Mouse (Mus musculus) neural tube, embryonic 13.5 days (tissue): ENCODE results near the gene Isg20l2. TPM values are rescaled to one million over a fixed set of nuclear protein-coding genes. Genes with fewer than 3 reads are reported as not detected.
"Not testable (repeated sequence)": the region's sequence is repeated elsewhere in the genome, so short reads cannot be mapped to it uniquely, and the experiment has no call there.

Experiments
- ATAC-seq: fragments of 200-750 bp; cut with Nextera tagmentation; 2 replicates; pipeline ENCODE4 v1.8.0; 2017; ENCODE audit warnings: low read depth, mild to moderate bottlenecking, moderate TSS enrichment, moderate library complexity
- H3K27ac ChIP-seq: fragments of 300-500 bp; sonication (generic); replicated peaks from 2 replicates; pipeline ENCODE4 v1.5.1; 2015; ENCODE audit warnings: moderate library complexity, mild to moderate bottlenecking, inconsistent platforms
- H3K27me3 ChIP-seq: fragments of 300-500 bp; sonication (generic); 2 replicates; pipeline ENCODE4 v1.6.1; 2015; ENCODE audit warnings: mild to moderate bottlenecking, inconsistent platforms
- H3K36me3 ChIP-seq: fragments of 300-500 bp; sonication (generic); 2 replicates; pipeline ENCODE4 v1.6.1; 2015; ENCODE audit warnings: mild to moderate bottlenecking, inconsistent platforms
- H3K4me1 ChIP-seq: fragments of 300-500 bp; sonication (generic); replicated peaks from 2 replicates; pipeline ENCODE4 v1.6.1; 2015; ENCODE audit warnings: inconsistent platforms
- H3K4me2 ChIP-seq: fragments of 300-500 bp; sonication (generic); 2 replicates; pipeline ENCODE4 v1.6.1; 2015; ENCODE audit warnings: inconsistent platforms, mild to moderate bottlenecking, moderate library complexity
- H3K4me3 ChIP-seq: fragments of 300-500 bp; sonication (generic); 2 replicates; pipeline ENCODE4 v1.5.1; 2015; ENCODE audit warnings: mild to moderate bottlenecking, inconsistent platforms
- H3K9ac ChIP-seq: fragments of 300-500 bp; sonication (generic); 2 replicates; pipeline ENCODE4 v1.6.1; 2015; ENCODE audit warnings: moderate library complexity, mild to moderate bottlenecking, inconsistent platforms
- H3K9me3 ChIP-seq: fragments of 300-500 bp; sonication (generic); 2 replicates; pipeline ENCODE4 v1.6.1; 2016; ENCODE audit warnings: inconsistent platforms
- WGBS: fragments of 180-500 bp; shearing (Covaris S2); methylation state at CpG from one replicate; pipeline ENCODE4 v1.1.7; 2015; 5-methylcytosine and 5-hydroxymethylcytosine counted together
- polyA plus RNA-seq: library from polyadenylated mRNA; unstranded; fragments of >200 nt; fragmentation: Nextera tagmentation; extraction: Ambion mirVana; gene quantifications from 2 replicates; pipeline ENCODE4 v1.2.1, GENCODE M21; 2015

The Isg20l2 gene
- polyA plus RNA-seq: 36.2 and 41.4 TPM in 2 replicates

- no peaks in the 10 kb centered on the region for H3K27me3 ChIP-seq
- H3K4me1 ChIP-seq: peaks cover 52% of the 10 kb centered on the region
- ATAC-seq: peak; percentile 96
- H3K36me3 ChIP-seq: peaks cover 54% of the 10 kb centered on the region
- peak within 1 kb of the TSS; percentile 92 for H3K27ac ChIP-seq
- peak within 1 kb of the TSS; percentile 86 for H3K4me3 ChIP-seq
- WGBS: 2% methylated on average over 76 of the region's 78 CpGs
- no peaks in the 10 kb centered on the region for H3K9me3 ChIP-seq
- peak within 1 kb of the TSS; percentile 92 for H3K9ac ChIP-seq
- peak within 1 kb of the TSS; percentile 80 for H3K4me2 ChIP-seq
Measured at GRCm38 (mm10) chr3:87930078-87930795, at the start of gene Isg20l2, which contains the start of gene Rrnad1. Gene Isg20l2, plus strand, starts transcription at chr3:87930314. Gene Rrnad1, minus strand, starts transcription at chr3:87930717.

- Histone ChIP-seq H3K4me3 (peak overlapping the region; percentile 99), H3K4me1 (peaks cover 22% of the 10 kb centered on the region), H3K9me3 (no peaks in the 10 kb centered on the region), H3K4me2 (peak overlapping the region; percentile 98), H3K27me3 (no peaks in the 10 kb centered on the region), H3K9ac (peak overlapping the region; percentile 97), H3K27ac (no peak overlapping the region), H3K36me3 (peaks cover 16% of the 10 kb centered on the region)
- 5% methylated on average over 3 of the region's 3 CpGs for WGBS
- ATAC-seq: no peak
Measured at GRCm38 (mm10) chr3:87884291-87884690, 45.8 kb upstream of the Isg20l2 start.

GRCm38 (mm10) chr3:87884708-87885251 is 45.3 kb upstream of the Isg20l2 start:
- Histone ChIP-seq H3K4me2 (peak overlapping the region; percentile 98), H3K27me3 (no peaks in the 10 kb centered on the region), H3K9me3 (no peaks in the 10 kb centered on the region), H3K4me3 (peak overlapping the region; percentile 99), H3K4me1 (peaks cover 22% of the 10 kb centered on the region), H3K36me3 (peaks cover 13% of the 10 kb centered on the region), H3K9ac (peak overlapping the region; percentile 97), H3K27ac (peak overlapping the region; percentile 89)
- under 1% methylated on average over 22 of the region's 28 CpGs for WGBS
- peak; percentile 17 for ATAC-seq

- H3K4me2 ChIP-seq: peak within 1 kb of the TSS; percentile 98
- H3K27ac ChIP-seq: peak within 1 kb of the TSS; percentile 89
- peak within 1 kb of the TSS; percentile 97 for H3K9ac ChIP-seq
- 1% methylated on average over 33 of the region's 33 CpGs for WGBS
- peak; percentile 98 for ATAC-seq
- peaks cover 7% of the 10 kb centered on the region for H3K36me3 ChIP-seq
- H3K27me3 ChIP-seq: no peaks in the 10 kb centered on the region
- H3K4me1 ChIP-seq: peaks cover 22% of the 10 kb centered on the region
- peak within 1 kb of the TSS; percentile 99 for H3K4me3 ChIP-seq
- H3K9me3 ChIP-seq: no peaks in the 10 kb centered on the region
Measured at GRCm38 (mm10) chr3:87885281-87886003, 44.7 kb upstream of the Isg20l2 start, which contains the start of gene Prcc. Gene Prcc, minus strand, starts transcription at chr3:87885608.

- 20% methylated on average over 10 of the region's 10 CpGs for WGBS
- Histone ChIP-seq H3K4me2 (peak overlapping the region; percentile 51), H3K4me3 (peak overlapping the region; percentile 99), H3K9ac (peak overlapping the region; percentile 64), H3K4me1 (peaks cover 22% of the 10 kb centered on the region), H3K27me3 (no peaks in the 10 kb centered on the region), H3K36me3 (0 out of 2 replicates have a peak, but pooled peaks cover 3% of the 10 kb centered on the region), H3K27ac (no peak overlapping the region), H3K9me3 (no peaks in the 10 kb centered on the region)
- peak; percentile 29; the same call in 1 of the 2 replicates for ATAC-seq
Measured at GRCm38 (mm10) chr3:87886004-87886365, 44.1 kb upstream of the Isg20l2 start.

- no peaks in the 10 kb centered on the region for H3K9me3 ChIP-seq
- no peak overlapping the region for H3K9ac ChIP-seq
- 0 out of 2 replicates have a peak, but pooled peaks cover 3% of the 10 kb centered on the region for H3K36me3 ChIP-seq
- peaks cover 22% of the 10 kb centered on the region for H3K4me1 ChIP-seq
- no peaks in the 10 kb centered on the region for H3K27me3 ChIP-seq
- H3K27ac ChIP-seq: no peak overlapping the region
- 86% methylated on average over 6 of the region's 6 CpGs for WGBS
- H3K4me2 ChIP-seq: peak overlapping the region; percentile 51
- ATAC-seq: 0 out of 2 replicates have a peak, but pooled peaks have one; percentile 1
- H3K4me3 ChIP-seq: peak overlapping the region; percentile 99
Measured at GRCm38 (mm10) chr3:87886416-87886815, 43.7 kb upstream of the Isg20l2 start.

- H3K9ac ChIP-seq, H3K27ac ChIP-seq, H3K36me3 ChIP-seq, ATAC-seq, H3K4me3 ChIP-seq, H3K4me2 ChIP-seq, H3K9me3 ChIP-seq, H3K27me3 ChIP-seq: not testable (repeated sequence)
- 80% methylated on average over 4 of the region's 4 CpGs for WGBS
- peaks cover 20% of the 10 kb centered on the region for H3K4me1 ChIP-seq
Measured at GRCm38 (mm10) chr3:87887400-87887799, 42.7 kb upstream of the Isg20l2 start.

- Histone ChIP-seq H3K4me3 (no peak overlapping the region), H3K36me3 (no peaks in the 10 kb centered on the region), H3K4me2 (no peak overlapping the region), H3K4me1 (no peaks in the 10 kb centered on the region), H3K9me3 (no peaks in the 10 kb centered on the region), H3K27me3 (no peaks in the 10 kb centered on the region), H3K27ac (no peak overlapping the region), H3K9ac (no peak overlapping the region)
- 58% methylated on average over 3 of the region's 3 CpGs for WGBS
- no peak for ATAC-seq
Measured at GRCm38 (mm10) chr3:87891481-87891880, 38.6 kb upstream of the Isg20l2 start.

- WGBS: 79% methylated on average over 3 of the region's 3 CpGs
- Histone ChIP-seq H3K9ac (no peak overlapping the region), H3K9me3 (no peaks in the 10 kb centered on the region), H3K27ac (no peak overlapping the region), H3K4me1 (no peaks in the 10 kb centered on the region), H3K36me3 (no peaks in the 10 kb centered on the region), H3K27me3 (no peaks in the 10 kb centered on the region), H3K4me2 (no peak overlapping the region), H3K4me3 (no peak overlapping the region)
- ATAC-seq: no peak
Measured at GRCm38 (mm10) chr3:87893367-87893905, 36.7 kb upstream of the Isg20l2 start.

GRCm38 (mm10) chr3:87899266-87899665 is 30.8 kb upstream of the Isg20l2 start:
- Histone ChIP-seq H3K9me3 (no peaks in the 10 kb centered on the region), H3K9ac (no peak overlapping the region), H3K4me2 (no peak overlapping the region), H3K4me3 (no peak overlapping the region), H3K36me3 (no peaks in the 10 kb centered on the region), H3K27ac (no peak overlapping the region), H3K27me3 (no peaks in the 10 kb centered on the region), H3K4me1 (no peaks in the 10 kb centered on the region)
- 67% methylated on average over 3 of the region's 3 CpGs for WGBS
- ATAC-seq: no peak

GRCm38 (mm10) chr3:87899776-87900175 is 30.3 kb upstream of the Isg20l2 start:
- no peak overlapping the region for H3K4me3 ChIP-seq
- no peak overlapping the region for H3K27ac ChIP-seq
- H3K36me3 ChIP-seq: no peaks in the 10 kb centered on the region
- H3K4me1 ChIP-seq: no peaks in the 10 kb centered on the region
- no peaks in the 10 kb centered on the region for H3K27me3 ChIP-seq
- WGBS: 81% methylated on average over 3 of the region's 3 CpGs
- no peak for ATAC-seq
- H3K9ac ChIP-seq: no peak overlapping the region
- no peak overlapping the region for H3K4me2 ChIP-seq
- no peaks in the 10 kb centered on the region for H3K9me3 ChIP-seq
